Mouse (Mus musculus) intestine, embryonic 14.5 days (tissue): Measurements from ENCODE around the gene Erg. TPM values are rescaled to one million over a fixed set of nuclear protein-coding genes. Genes with fewer than 3 reads are reported as not detected.

ENCODE experiments used
- ATAC-seq: fragments of 200-750 bp; cut with Nextera tagmentation; replicated peaks from 2 replicates; pipeline ENCODE4 v1.8.0; 2017; ENCODE audit warnings: low read depth, moderate number of reproducible peaks, moderate TSS enrichment, moderate library complexity; ENCODE audit not compliant: low FRiP score, low TSS enrichment
- DNase-seq: peaks from one replicate; pipeline ENCODE4 v3.0.0-alpha.2; 2018; ENCODE audit warnings: low spot score
- H3K27ac ChIP-seq: fragments of 300-500 bp; sonication (generic); 2 replicates; pipeline ENCODE4 v1.5.1; 2014; ENCODE audit warnings: low read depth, mild to moderate bottlenecking, control low read depth
- H3K27me3 ChIP-seq: fragments of 300-500 bp; sonication (generic); replicated peaks from 2 replicates; pipeline ENCODE4 v1.6.1; 2014; ENCODE audit warnings: low read length, control low read depth; ENCODE audit not compliant: control insufficient read depth, insufficient read depth
- H3K36me3 ChIP-seq: fragments of 300-500 bp; sonication (generic); 2 replicates; pipeline ENCODE4 v1.6.1; 2014; ENCODE audit warnings: low read length, control low read depth; ENCODE audit not compliant: control insufficient read depth, insufficient read depth
- H3K4me1 ChIP-seq: fragments of 300-500 bp; sonication (generic); replicated peaks from 2 replicates; pipeline ENCODE4 v1.6.1; 2014; ENCODE audit warnings: low read length, control low read depth, mixed read lengths; ENCODE audit not compliant: control insufficient read depth, insufficient read depth
- H3K4me2 ChIP-seq: fragments of 300-500 bp; sonication (generic); 2 replicates; pipeline ENCODE4 v1.6.1; 2014; ENCODE audit warnings: low read length
- H3K4me3 ChIP-seq: fragments of 300-500 bp; sonication (generic); 2 replicates; pipeline ENCODE4 v1.5.1; 2014; ENCODE audit warnings: low read depth, low read length, control low read depth, mixed read lengths
- H3K9ac ChIP-seq: fragments of 300-500 bp; sonication (generic); 2 replicates; pipeline ENCODE4 v1.6.1; 2014; ENCODE audit warnings: mild to moderate bottlenecking, low read length
- H3K9me3 ChIP-seq: fragments of 300-500 bp; sonication (generic); 2 replicates; pipeline ENCODE4 v1.6.1; 2016; ENCODE audit warnings: low read length, control low read depth; ENCODE audit not compliant: control insufficient read depth
- WGBS: fragments of 180-500 bp; shearing (Covaris S2); extraction: QIAGEN DNeasy Blood & Tissue Kit; methylation state at CpG from one replicate; pipeline ENCODE4 v1.1.7; 2014; 5-methylcytosine and 5-hydroxymethylcytosine counted together
- polyA plus RNA-seq: library from polyadenylated mRNA; unstranded; fragments of >200 nt; fragmentation: Nextera tagmentation; extraction: Ambion mirVana; gene quantifications from 2 replicates; pipeline ENCODE4 v1.2.1, GENCODE M21; 2014

The Erg gene
- polyA plus RNA-seq, 1 experiment from 2014 or later = 2.8 TPM

GRCm38 (mm10) chr16:95360214-95360850 is 226.1 kb downstream of the Erg start:
- no peaks in the 10 kb centered on the region for H3K4me1 ChIP-seq
- H3K27ac ChIP-seq = no peak overlapping the region
- no peak overlapping the region for H3K9ac ChIP-seq
- no peaks in the 10 kb centered on the region for H3K36me3 ChIP-seq
- 83% methylated on average over 8 of the region's 8 CpGs for WGBS
- H3K9me3 ChIP-seq = no peaks in the 10 kb centered on the region
- ATAC-seq (no peak), DNase-seq (no peak)
- no peak overlapping the region for H3K4me3 ChIP-seq
- no peaks in the 10 kb centered on the region for H3K27me3 ChIP-seq
- no peak overlapping the region for H3K4me2 ChIP-seq

GRCm38 (mm10) chr16:95356962-95357955 is 229.1 kb downstream of the Erg start:
- no peak overlapping the region for H3K4me2 ChIP-seq
- H3K27ac ChIP-seq = no peak overlapping the region
- H3K9ac ChIP-seq = no peak overlapping the region
- WGBS = 82% methylated on average over 12 of the region's 12 CpGs
- H3K9me3 ChIP-seq = no peaks in the 10 kb centered on the region
- no peak for ATAC-seq
- no peak overlapping the region for H3K4me3 ChIP-seq
- no peak for DNase-seq
- no peaks in the 10 kb centered on the region for H3K27me3 ChIP-seq
- 0 out of 2 replicates have a peak, but pooled peaks cover 3% of the 10 kb centered on the region for H3K4me1 ChIP-seq
- no peaks in the 10 kb centered on the region for H3K36me3 ChIP-seq

- ATAC-seq (no peak), DNase-seq (no peak)
- Histone ChIP-seq H3K9ac (no peak overlapping the region), H3K4me1 (0 out of 2 replicates have a peak, but pooled peaks cover 5% of the 10 kb centered on the region), H3K27me3 (no peaks in the 10 kb centered on the region), H3K4me2 (no peak overlapping the region), H3K36me3 (no peaks in the 10 kb centered on the region), H3K27ac (no peak overlapping the region), H3K9me3 (no peaks in the 10 kb centered on the region), H3K4me3 (no peak overlapping the region)
- 66% methylated on average over 8 of the region's 8 CpGs for WGBS
These were observed 232.6 kb downstream of the Erg start for GRCm38 (mm10) chr16:95353838-95354237.

- no peaks in the 10 kb centered on the region for H3K36me3 ChIP-seq
- H3K4me3 ChIP-seq = no peak overlapping the region
- H3K27me3 ChIP-seq = no peaks in the 10 kb centered on the region
- no peaks in the 10 kb centered on the region for H3K9me3 ChIP-seq
- ATAC-seq (no peak), DNase-seq (no peak)
- H3K9ac ChIP-seq = no peak overlapping the region
- whole genome bisulfite sequencing = 43% methylated on average over 8 of the region's 8 CpGs
- no peak overlapping the region for H3K4me2 ChIP-seq
- no peak overlapping the region for H3K27ac ChIP-seq
- peaks cover 6% of the 10 kb centered on the region; the same call in 1 of the 2 replicates for H3K4me1 ChIP-seq
These were observed 234.1 kb downstream of the Erg start for GRCm38 (mm10) chr16:95352266-95352665.

DNA sequence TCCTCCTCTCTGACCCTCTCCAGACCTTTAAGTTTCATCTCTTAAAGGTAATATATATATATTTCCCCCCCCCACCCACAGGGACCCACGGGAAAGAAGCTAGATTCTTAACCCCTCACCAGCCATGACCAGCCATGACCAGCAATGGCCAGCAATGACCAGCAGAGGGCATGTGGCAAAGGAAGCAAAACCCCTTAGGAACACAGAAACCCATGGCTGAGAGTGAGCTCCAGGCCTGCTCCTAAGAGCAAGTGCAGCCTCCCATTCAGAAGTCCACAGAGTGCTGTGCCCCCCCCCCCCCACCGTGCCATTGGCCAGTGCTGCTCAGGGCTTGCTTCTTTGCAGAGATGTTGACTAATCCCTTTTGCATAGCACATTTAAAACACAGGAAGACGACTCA is 235.9 kb downstream of the Erg start:
- Histone ChIP-seq H3K9me3 (no peaks in the 10 kb centered on the region), H3K4me3 (no peak overlapping the region), H3K27ac (no peak overlapping the region), H3K9ac (no peak overlapping the region), H3K36me3 (no peaks in the 10 kb centered on the region), H3K4me2 (no peak overlapping the region), H3K27me3 (no peaks in the 10 kb centered on the region), H3K4me1 (peaks cover 10% of the 10 kb centered on the region; the same call in 1 of the 2 replicates)
- ATAC-seq = no peak
- peak; percentile 71 for DNase-seq
- WGBS = 22% methylated on average over 3 of the region's 3 CpGs

DNA sequence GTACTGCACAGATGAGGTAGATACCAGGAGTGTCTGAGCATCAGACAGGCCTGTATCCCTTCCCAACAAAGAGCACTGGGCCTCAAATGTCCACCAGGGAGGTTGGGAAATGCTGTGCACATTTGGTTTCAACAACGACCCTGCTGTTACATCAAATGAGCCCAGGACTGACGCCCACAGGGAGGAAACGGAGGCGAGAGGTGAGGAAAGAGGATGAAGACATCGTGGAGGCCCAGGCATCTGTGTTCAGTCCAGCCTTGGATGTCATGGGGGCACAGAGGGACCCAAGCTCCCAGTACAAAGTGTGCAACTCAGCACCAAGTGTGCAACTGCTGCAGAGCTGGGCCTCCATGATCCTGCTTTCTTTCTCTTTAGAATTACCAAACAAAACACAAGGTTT is 236.6 kb downstream of the Erg start:
- H3K4me3 ChIP-seq = no peak overlapping the region
- 80% methylated on average over 5 of the region's 5 CpGs for WGBS

GRCm38 (mm10) chr16:95349344-95349743 is 237.0 kb downstream of the Erg start:
- Histone ChIP-seq H3K4me1 (peaks cover 10% of the 10 kb centered on the region; the same call in 1 of the 2 replicates), H3K4me3 (no peak overlapping the region), H3K9ac (no peak overlapping the region), H3K36me3 (no peaks in the 10 kb centered on the region), H3K27ac (no peak overlapping the region), H3K4me2 (no peak overlapping the region), H3K27me3 (no peaks in the 10 kb centered on the region), H3K9me3 (no peaks in the 10 kb centered on the region)
- ATAC-seq (no peak), DNase-seq (no peak)
- WGBS = 95% methylated on average over 6 of the region's 6 CpGs

More for the DNA sequence above, 236.6 kb downstream of the Erg start:
- H3K4me2 ChIP-seq = no peak overlapping the region
- no peak overlapping the region for H3K9ac ChIP-seq
- H3K36me3 ChIP-seq = no peaks in the 10 kb centered on the region
- ATAC-seq (no peak), DNase-seq (no peak)
- no peaks in the 10 kb centered on the region for H3K9me3 ChIP-seq
- no peak overlapping the region for H3K27ac ChIP-seq
- peaks cover 10% of the 10 kb centered on the region; the same call in 1 of the 2 replicates for H3K4me1 ChIP-seq
- no peaks in the 10 kb centered on the region for H3K27me3 ChIP-seq

DNA sequence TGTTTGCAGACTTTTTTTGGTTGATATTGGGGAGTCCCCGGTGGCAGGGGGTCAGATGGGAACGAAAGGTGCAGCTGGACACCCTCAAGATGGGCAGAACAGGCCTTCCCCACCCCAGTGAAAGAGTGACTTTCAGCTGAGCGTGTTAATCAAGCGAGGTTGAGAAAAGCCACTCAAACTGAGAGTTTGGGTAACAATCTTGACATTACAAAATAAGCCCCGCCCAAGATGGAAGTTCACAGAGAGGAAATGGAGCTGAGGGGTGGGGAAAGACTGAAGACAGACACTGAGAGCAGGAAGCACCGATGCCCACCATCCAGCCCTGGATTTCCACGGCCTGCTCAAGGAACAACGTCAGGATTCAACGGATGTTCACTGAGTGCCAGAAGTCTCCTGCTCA is 237.8 kb downstream of the Erg start:
- Histone ChIP-seq H3K9ac (no peak overlapping the region), H3K36me3 (no peaks in the 10 kb centered on the region), H3K27ac (no peak overlapping the region), H3K27me3 (no peaks in the 10 kb centered on the region), H3K4me2 (no peak overlapping the region), H3K9me3 (no peaks in the 10 kb centered on the region), H3K4me1 (peaks cover 10% of the 10 kb centered on the region; the same call in 1 of the 2 replicates), H3K4me3 (no peak overlapping the region)
- 82% methylated on average over 9 of the region's 9 CpGs for WGBS
- ATAC-seq (no peak), DNase-seq (no peak)
